Mouse (Mus musculus) lung, postnatal 0 days (tissue): ENCODE results near the gene Bmp10.

Experiments
- CTCF ChIP-seq: IDR thresholded peaks from 2 replicates; pipeline ENCODE4 v1.5.1; 2016; ENCODE audit warnings: antibody characterized with exemption, mild to moderate bottlenecking
- EP300 ChIP-seq: IDR thresholded peaks from 2 replicates; pipeline ENCODE4 v1.6.1; 2016; ENCODE audit warnings: antibody characterized with exemption, mild to moderate bottlenecking, control low read depth

- TF ChIP-seq CTCF (no peak), EP300 (no peak)
Observed at GRCm38 (mm10) chr6:87443253-87443652, 14.5 kb downstream of the Bmp10 start.
